Mouse (Mus musculus): Measurements from ENCODE around the gene Pnliprp2. TPM values are rescaled to one million over a fixed set of nuclear protein-coding genes. Genes with fewer than 3 reads are reported as not detected.

Gene Pnliprp2
- total RNA-seq, 2 experiments from 2014 or later: 67.8 TPM; not detected in 1

DNA sequence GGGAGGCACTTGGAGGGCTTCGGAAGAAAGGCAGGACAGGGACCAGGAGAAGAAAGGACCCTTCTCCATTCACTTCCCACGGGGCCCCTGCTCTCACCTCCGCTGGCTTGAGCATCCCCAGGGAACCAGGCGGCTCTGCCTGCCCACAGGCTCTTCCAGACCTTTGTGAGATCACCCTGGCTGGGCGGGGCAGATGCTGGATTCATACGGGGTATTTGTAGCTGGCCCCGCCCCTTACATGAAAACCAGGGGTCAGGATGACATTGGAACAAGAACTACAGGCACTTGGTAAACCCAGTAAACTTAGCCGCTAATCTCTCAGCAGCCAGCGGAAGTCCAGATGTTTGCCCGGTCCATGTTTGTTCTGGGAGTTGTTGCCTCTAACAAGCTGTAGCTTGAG, 34.8 kb downstream of the Pnliprp2 start, which contains the start of gene 1700019N19Rik:
1700019N19Rik (minus strand) TSS at position 178 of the 400 bp plus-strand sequence.
- DNase-seq (ENCODE audit: low spot score in 2 of 2): no peak

GRCm38 (mm10) chr19:58795114-58795669, 35.7 kb downstream of the Pnliprp2 start:
- DNase-seq (ENCODE audit: low spot score in 2 of 2): no peak

DNA sequence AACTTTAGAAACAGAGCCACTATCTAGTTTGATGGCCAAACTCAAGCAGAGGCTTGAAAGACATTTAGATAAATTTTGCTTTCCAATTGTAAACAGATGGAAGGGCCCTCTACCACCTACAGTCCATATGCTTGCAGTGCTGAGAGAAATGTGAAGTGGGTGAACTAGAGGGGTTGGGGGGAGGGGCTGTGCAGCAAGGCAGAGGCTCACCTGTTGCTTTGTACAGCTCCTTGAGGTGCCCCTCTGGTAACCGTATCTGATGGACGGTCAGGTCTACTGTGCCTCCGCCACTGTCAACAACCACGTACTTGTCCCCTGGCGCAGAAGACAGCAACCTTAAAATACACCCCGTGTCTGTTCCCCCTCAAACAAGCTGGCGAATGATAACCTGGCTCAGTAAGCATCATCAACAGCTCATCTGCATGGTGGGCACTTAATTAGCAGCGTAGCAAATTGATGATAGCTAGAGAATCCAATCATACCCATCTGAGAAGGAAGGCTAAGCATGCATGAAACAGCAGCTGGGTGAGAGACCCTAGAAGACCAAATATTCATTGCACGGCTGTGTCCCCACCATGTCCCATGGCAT, 45.8 kb downstream of the Pnliprp2 start:
- DNase-seq (ENCODE audit: low spot score in 2 of 2): no peak

DNA sequence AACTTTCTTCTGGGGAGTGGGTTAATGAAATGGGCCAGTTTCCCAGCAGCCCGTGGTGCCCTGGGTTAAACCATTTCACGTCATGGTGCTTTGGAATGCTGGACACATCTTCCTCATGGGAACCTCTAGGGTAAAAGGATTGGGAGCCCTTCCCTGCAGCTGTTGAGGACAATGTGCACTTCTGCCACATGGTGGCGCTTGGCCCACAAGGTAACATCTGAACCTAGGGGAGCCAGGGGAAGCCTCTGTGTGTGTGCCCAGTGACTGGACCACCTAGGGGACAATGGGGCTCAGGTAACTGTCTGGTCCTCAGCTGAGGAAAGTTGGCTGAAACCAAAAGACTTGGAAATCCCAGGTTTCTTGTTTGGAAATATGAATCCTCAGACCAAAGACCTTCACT, 46.8 kb downstream of the Pnliprp2 start:
- DNase-seq (ENCODE audit: low spot score in 2 of 2): peak; percentile 25 to 63

DNA sequence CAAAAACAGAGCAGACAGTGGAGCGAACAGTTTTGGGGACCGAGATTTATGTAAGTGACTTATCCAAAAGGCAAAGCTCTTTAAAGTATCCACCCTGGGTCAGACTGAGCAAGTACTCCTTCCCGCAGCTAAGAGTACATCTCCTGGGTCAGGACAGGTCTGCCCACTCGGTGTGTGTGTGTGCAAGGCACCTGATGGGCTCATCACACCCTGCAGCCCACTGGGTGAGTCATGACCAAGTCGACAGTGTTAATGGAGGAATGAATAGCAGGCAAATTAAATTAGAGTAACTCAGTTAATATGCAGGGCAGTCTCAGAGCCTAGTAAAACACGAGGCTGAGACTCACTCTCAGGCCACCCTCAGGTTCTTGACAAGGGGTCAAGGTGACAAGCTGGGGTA, 49.3 kb downstream of the Pnliprp2 start:
- DNase-seq (ENCODE audit: low spot score in 2 of 2): no peak

DNA sequence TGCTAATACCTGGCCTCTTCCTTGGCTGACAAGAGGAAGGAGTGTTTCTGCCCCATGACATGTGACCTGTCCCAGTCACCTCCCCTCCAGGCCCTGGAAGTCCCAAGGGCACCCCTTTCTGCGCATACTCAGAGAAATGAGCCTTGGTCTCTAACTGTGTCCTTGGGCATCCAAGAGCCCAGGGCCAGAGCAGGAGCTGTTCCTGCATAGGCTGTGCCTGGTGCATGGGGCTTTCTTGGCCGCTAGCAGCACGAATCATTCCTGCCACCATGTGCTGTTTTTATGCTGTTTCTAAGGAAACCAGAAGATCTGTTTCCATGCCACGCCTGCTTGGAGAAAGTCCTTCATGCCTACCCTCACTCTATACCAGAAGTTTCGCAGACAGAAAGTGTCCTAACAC, 51.0 kb downstream of the Pnliprp2 start:
- DNase-seq (ENCODE audit: low spot score in 2 of 2): peak in 1 of 2 experiments; percentile 51

DNA sequence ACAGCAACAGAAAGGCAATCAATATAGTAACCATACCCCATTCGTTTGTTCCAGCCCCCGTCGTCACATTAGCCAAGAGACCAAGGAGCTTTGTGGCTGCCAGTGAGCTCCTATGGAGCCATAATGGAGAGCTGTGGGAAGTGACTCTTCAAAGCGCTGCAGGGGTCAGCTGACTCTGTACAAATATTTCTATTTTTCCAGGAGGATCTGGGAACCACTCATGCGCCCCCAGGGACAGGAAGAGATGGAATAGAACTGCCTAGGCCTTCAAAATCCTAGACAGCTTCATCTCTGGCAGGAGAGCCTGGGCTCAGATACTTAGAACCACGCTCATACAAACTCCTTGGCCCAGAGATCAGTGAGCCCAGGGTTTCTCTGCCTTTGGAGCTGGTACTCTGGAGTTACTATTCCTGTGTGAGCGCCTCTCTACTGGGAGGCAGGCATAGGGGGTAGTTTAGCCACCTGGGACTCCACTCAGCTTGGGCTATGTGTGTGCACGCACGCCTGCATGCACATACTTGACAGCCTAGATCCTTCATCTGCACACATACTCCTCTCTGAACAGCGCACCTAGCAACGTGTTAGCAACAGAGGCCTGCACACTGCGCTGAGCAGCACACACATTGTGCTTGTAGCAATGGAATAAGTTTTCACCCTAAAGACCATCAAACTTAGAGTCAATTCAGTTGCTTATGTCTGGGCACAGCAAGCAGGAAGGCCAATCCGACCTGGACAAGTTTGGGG, 55.8 kb downstream of the Pnliprp2 start:
- no peak for DNase-seq (ENCODE audit: low spot score in 2 of 2)

DNA sequence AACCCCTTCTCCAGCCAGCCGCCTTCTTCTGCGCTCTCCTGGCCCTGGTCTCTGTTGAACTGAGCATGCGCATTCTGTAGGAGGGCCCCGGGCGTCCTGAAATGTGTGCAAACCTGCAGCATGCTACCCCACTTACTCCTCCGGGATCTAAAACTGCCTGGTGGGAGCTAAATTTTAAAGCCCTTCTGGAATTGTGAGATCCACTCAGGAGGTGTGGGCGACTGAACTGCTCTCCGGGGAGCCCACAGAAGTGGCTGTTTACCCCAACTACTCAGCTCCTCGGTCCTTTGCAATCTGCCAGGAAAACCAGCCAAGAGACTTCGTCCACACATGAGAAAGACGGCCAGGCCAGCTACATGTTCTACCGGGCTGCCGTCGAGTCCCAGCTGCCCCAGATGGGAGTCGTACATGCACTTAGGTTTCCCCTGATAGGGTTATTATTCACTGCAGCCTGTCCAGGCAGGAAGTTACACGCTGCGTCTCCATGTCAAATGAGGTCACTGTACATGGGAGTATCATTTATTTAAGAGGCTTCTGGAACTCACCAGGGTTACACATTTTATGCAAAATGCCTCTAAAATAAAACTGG, 57.0 kb downstream of the Pnliprp2 start:
- no peak for DNase-seq (ENCODE audit: low spot score in 2 of 2)

DNA sequence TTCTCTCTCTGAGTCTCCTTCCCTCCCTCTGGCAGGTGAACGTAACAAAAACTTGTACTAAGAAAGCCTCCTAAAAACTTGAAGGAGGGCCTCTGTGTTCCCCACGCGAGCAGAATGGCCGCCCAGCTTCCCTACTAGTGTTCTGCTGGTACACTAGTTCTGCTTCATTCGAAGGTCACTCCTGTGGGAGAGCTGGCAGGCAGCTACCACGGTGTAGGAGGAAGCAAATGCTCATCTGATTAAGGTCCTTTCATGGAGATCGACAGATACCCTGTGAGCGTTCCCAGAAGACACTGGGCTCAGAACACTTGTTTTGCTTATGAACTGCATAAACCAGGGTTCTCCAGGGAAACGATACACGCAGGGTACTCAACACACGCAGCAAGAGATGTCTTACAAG, 57.9 kb downstream of the Pnliprp2 start:
- DNase-seq (ENCODE audit: low spot score in 2 of 2): no peak

DNA sequence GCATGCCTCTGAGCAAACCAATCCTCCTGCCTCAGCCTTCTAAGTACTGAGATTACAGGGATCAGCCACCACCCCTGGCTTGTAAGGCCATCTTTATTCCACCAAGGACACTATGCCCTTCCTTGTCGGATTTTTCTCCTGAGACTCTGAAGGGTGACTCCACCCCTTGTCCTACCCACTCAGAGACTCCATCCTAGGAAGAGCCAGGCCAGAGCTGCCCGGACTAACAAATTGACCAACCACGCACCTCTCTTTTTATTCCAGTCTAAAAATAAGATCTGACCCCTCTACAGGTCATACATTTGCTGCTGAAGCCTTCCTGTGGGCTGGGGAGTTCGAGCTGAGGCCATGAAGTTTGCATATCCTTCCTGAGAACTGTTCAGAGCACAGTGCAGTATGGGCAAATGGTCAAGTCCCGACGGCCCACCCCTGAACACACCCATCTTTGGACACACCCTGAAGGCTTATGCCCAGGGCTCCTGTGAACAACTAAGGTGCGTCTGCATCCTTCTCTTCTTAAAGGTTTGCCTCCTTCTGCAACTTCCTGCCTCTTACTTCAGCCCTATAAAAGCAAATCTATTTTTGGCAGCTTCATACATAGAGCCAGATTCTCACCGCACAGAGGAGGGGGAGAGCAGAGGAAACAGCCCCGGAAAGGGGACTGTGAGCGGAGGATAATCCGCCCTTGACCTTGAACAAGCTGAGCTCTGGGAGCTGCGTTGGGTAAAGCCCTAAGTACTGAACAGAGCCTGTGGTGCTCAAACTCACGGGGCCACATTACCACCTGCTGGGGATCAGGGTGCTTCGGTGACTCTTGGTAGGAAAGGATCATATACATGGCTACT, 59.3 kb downstream of the Pnliprp2 start:
- DNase-seq (ENCODE audit: low spot score in 2 of 2): no peak

DNA sequence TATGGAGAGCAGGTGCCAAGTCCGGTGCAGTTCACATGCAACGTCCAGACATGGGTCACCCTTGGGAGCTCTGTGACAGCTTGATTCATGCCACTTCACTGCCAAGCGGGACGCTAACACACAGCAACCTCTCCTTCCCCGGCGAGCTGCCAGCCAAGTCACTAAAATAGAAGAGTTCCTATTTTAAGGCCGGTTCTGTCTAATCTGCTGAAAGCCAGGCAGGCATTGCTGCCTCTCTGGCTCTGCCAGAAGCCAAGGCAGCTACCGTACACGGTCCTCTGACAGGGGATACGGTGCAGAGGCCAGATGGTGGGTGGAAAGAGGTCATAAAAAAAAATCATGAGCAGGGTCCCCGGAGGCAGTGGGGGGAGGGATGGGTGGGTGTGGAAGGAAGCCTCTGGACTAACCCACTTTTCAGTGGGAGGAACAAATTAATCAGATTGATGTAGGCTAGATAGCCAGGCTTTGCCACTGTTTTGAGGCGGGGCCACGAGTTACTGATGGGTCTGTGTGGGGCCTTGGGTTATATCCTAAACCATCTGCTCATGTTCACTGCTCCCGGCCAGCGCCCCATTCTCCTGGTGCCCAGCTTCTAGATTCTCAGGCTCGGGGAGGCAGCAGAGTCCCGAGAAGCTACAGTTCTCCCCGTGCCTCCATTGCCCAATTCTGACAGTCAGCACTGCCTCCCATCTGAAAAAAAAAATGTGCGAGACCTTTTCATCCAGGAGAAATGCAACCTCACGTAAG, 63.1 kb downstream of the Pnliprp2 start:
- DNase-seq (ENCODE audit: low spot score in 2 of 2): peak in 1 of 2 experiments; percentile 47

DNA sequence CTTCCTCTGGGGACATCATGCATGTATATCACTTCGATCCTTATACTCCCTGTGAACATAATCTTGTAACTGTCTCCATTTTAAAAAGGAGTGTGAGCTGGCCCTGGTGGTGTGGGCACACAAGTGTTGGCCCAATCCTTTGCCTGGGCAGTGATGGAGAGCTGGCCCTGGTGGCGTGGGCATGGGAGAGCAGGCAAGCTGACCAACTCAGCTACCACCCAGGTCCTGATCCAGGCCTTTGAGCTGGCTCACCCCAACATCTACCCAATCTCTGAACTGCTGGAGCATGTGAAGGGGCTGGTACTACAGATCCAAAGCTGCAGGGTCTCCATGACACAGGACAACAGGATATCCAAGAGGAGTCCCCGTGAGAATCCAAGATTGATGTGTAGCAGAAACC, 63.8 kb downstream of the Pnliprp2 start:
- no peak for DNase-seq (ENCODE audit: low spot score in 2 of 2)

DNA sequence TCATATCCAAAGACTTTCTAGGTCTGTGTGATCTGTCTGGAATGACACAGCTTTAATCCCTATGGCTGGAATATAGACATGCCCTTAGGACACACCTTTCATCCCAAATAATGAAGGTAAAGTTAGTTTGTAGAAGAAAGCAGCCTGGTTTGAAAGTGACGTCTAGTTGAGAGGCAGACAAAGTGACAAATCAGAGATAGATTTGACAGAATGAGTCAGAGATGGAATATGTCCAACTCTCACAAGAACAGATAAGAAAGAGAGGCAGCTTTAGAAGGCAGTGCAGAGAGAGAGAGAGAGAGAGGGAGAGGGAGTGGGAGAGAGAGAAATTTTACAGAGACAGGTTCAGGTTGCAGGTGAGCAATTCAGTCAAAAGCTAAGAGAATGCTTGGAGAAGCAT, 64.8 kb downstream of the Pnliprp2 start:
- no peak for DNase-seq (ENCODE audit: low spot score in 2 of 2)

Other genes starting within 250 kb of the Pnliprp2 start
- gene Ccdc172, start 247.7 kb upstream of the Pnliprp2 start, total RNA-seq (2021): not detected
- gene Pnlip, start 107.2 kb upstream of the Pnliprp2 start, total RNA-seq (2021): 1 to 10 TPM in 1 of 2 experiments, not detected in 1; 3.0 TPM
- 1,000 to 10,000 TPM in 1 of 2 experiments, 1 to 10 TPM in 1; 3.4 to 2,030 TPM for gene Pnliprp1, start 30.8 kb upstream of the Pnliprp2 start, total RNA-seq (2021)
- under 1 TPM in 1 of 2 experiments, not detected in 1; 0.42 TPM for gene 1700019N19Rik, start 34.7 kb downstream of the Pnliprp2 start, total RNA-seq (2021)
- gene Eno4, start 183.7 kb downstream of the Pnliprp2 start, total RNA-seq (2021): under 1 TPM; 0.31 to 0.45 TPM
- 10 to 100 TPM; 76.5 to 78.5 TPM for gene Hspa12a, start 183.9 kb downstream of the Pnliprp2 start, total RNA-seq (2021)